Mouse (Mus musculus): ENCODE measurements around the gene Mad1l1. TPM values are rescaled to one million over a fixed set of nuclear protein-coding genes. Genes with fewer than 3 reads are reported as not detected.

The Mad1l1 gene
- total and polyA plus RNA-seq, 3 experiments: 40.5 to 65.2 TPM; not detected in 1

- Histone ChIP-seq H3K27me3 (ENCODE audit: control insufficient read depth in 1 of 2, insufficient read depth in 2 of 2, low read length in 2 of 2) (no peaks in the 10 kb centered on the region), H3K27ac (ENCODE audit: control insufficient read depth, low read depth, low read length) (no peak overlapping the region), H3K9me3 (replicated peaks; ENCODE audit: insufficient read depth, low read length) (no peaks in the 10 kb centered on the region), H3K9ac (ENCODE audit: control insufficient read depth, low read depth, low read length, poor library complexity, severe bottlenecking) (no peak overlapping the region), H3K4me1 (ENCODE audit: control insufficient read depth in 1 of 2, insufficient read depth in 2 of 2, low read length in 2 of 2) (no peaks in the 10 kb centered on the region), H3K36me3 (ENCODE audit: control insufficient read depth in 1 of 2, insufficient read depth in 2 of 2, low read length in 2 of 2) (peaks cover 0 to 2% of the 10 kb centered on the region in 2 experiments; a peak in 1 of 4 replicates), H3K4me3 (ENCODE audit: control insufficient read depth in 1 of 2, insufficient read depth in 1 of 2, low read depth in 2 of 2, low read length in 2 of 2) (no peak overlapping the region), H3K79me2 (ENCODE audit: control insufficient read depth, insufficient read depth, low read length, poor library complexity) (no peaks in the 10 kb centered on the region)
- no peak for TF ChIP-seq USF2 (IDR thresholded peaks at IDR 0.05; ENCODE audit: borderline replicate concordance in 1 of 2, insufficient read depth in 1 of 2, low read depth in 1 of 2, low read length in 2 of 2)
- TF ChIP-seq E2F4 (IDR thresholded peaks at IDR 0.05; ENCODE audit: borderline replicate concordance, low read depth, low read length): no peak
- no peak for TF ChIP-seq RAD21 (IDR thresholded peaks at IDR 0.05; ENCODE audit: low read depth, low read length)
- no peak for TF ChIP-seq MAX (IDR thresholded peaks at IDR 0.05; ENCODE audit: low read length)
- TF ChIP-seq NELFE (IDR thresholded peaks at IDR 0.05; ENCODE audit: low read depth, low read length): no peak
- TF ChIP-seq ZNF384 (IDR thresholded peaks at IDR 0.05; ENCODE audit: low read depth, low read length): no peak
- TF ChIP-seq MEF2A (IDR thresholded peaks at IDR 0.05; ENCODE audit: extremely low read depth, insufficient replicate concordance, low read depth, low read length, poor library complexity, severe bottlenecking): no peak
- no peak for TF ChIP-seq GATA1 (IDR thresholded peaks at IDR 0.05; ENCODE audit: low read depth, low read length)
- no peak for TF ChIP-seq KAT2A (conservative IDR thresholded peaks at IDR 0.05; ENCODE audit: low read depth, low read length)
- TF ChIP-seq MXI1 (IDR thresholded peaks at IDR 0.05; ENCODE audit: low read depth, low read length): no peak
- no peak for TF ChIP-seq JUND (IDR thresholded peaks at IDR 0.05; ENCODE audit: low read depth, low read length)
- no peak for TF ChIP-seq BHLHE40 (IDR thresholded peaks at IDR 0.05; ENCODE audit: borderline replicate concordance, low read depth, low read length)
- TF ChIP-seq UBTF (IDR thresholded peaks at IDR 0.05; ENCODE audit: borderline replicate concordance, insufficient read depth, low read depth, low read length): no peak
- TF ChIP-seq NRF1 (IDR thresholded peaks at IDR 0.05; ENCODE audit: insufficient read depth, low read depth, low read length, poor library complexity, severe bottlenecking): no peak
- no peak for TF ChIP-seq TAL1 (IDR thresholded peaks at IDR 0.05; ENCODE audit: low read length)
- no peak for TF ChIP-seq HCFC1 (IDR thresholded peaks at IDR 0.05; ENCODE audit: low read depth, low read length)
- no peak for TF ChIP-seq POLR2AphosphoS5 (IDR thresholded peaks at IDR 0.05; ENCODE audit: borderline replicate concordance, low read depth, low read length)
- TF ChIP-seq ZMIZ1 (IDR thresholded peaks at IDR 0.05; ENCODE audit: low read depth, low read length): no peak
- DNase-seq (ENCODE audit: low read depth, low spot score): no peak
Measured at GRCm38 (mm10) chr5:140355934-140356333, 34.6 kb upstream of the Mad1l1 start.

- H3K79me2 ChIP-seq (ENCODE audit: control insufficient read depth, insufficient read depth, low read length, poor library complexity): no peaks in the 10 kb centered on the region
- no peak overlapping the region for H3K9ac ChIP-seq (ENCODE audit: control insufficient read depth, low read depth, low read length, poor library complexity, severe bottlenecking)
- no peaks in the 10 kb centered on the region for H3K4me1 ChIP-seq (ENCODE audit: control insufficient read depth in 1 of 2, insufficient read depth in 2 of 2, low read length in 2 of 2)
- H3K27ac ChIP-seq (ENCODE audit: control insufficient read depth, low read depth, low read length): no peak overlapping the region
- peaks cover 0 to 2% of the 10 kb centered on the region in 2 experiments; a peak in 1 of 4 replicates for H3K36me3 ChIP-seq (ENCODE audit: control insufficient read depth in 1 of 2, insufficient read depth in 2 of 2, low read length in 2 of 2)
- no peak for TF ChIP-seq CTCF (IDR thresholded peaks at IDR 0.05 in 2 of 3, conservative IDR thresholded peaks at IDR 0.05 in 1 of 3; ENCODE audit: control insufficient read depth in 1 of 3, insufficient read depth in 1 of 3, low read depth in 2 of 3, low read length in 3 of 3, poor library complexity in 1 of 3, severe bottlenecking in 1 of 3)
- no peak for TF ChIP-seq ZKSCAN1 (IDR thresholded peaks at IDR 0.05; ENCODE audit: low read depth, low read length)
- TF ChIP-seq ZMIZ1 (IDR thresholded peaks at IDR 0.05; ENCODE audit: low read depth, low read length): no peak
- no peak for TF ChIP-seq HCFC1 (IDR thresholded peaks at IDR 0.05; ENCODE audit: low read depth, low read length)
- no peak for TF ChIP-seq POLR2AphosphoS5 (IDR thresholded peaks at IDR 0.05; ENCODE audit: borderline replicate concordance, low read depth, low read length)
- no peak for TF ChIP-seq CHD2 (IDR thresholded peaks at IDR 0.05; ENCODE audit: low read length)
- no peak for TF ChIP-seq TCF12 (IDR thresholded peaks at IDR 0.05; ENCODE audit: low read depth, low read length)
- TF ChIP-seq MYB (IDR thresholded peaks at IDR 0.05; ENCODE audit: low read depth, low read length): no peak
- no peak for TF ChIP-seq RAD21 (IDR thresholded peaks at IDR 0.05; ENCODE audit: low read depth, low read length)
- no peak for TF ChIP-seq MYC (IDR thresholded peaks at IDR 0.05; ENCODE audit: low read depth, low read length)
- TF ChIP-seq SIN3A (IDR thresholded peaks at IDR 0.05; ENCODE audit: low read length): no peak
- no peak for TF ChIP-seq BHLHE40 (IDR thresholded peaks at IDR 0.05; ENCODE audit: borderline replicate concordance, low read depth, low read length)
- no peak for TF ChIP-seq KAT2A (conservative IDR thresholded peaks at IDR 0.05; ENCODE audit: low read depth, low read length)
- no peak for TF ChIP-seq GATA1 (IDR thresholded peaks at IDR 0.05; ENCODE audit: low read depth, low read length)
- DNase-seq (ENCODE audit: low read depth, low spot score): no peak
- H3K4me3 ChIP-seq (ENCODE audit: control insufficient read depth in 1 of 2, insufficient read depth in 1 of 2, low read depth in 2 of 2, low read length in 2 of 2): no peak overlapping the region
- H3K9me3 ChIP-seq (replicated peaks; ENCODE audit: insufficient read depth, low read length): no peaks in the 10 kb centered on the region
- H3K27me3 ChIP-seq (ENCODE audit: control insufficient read depth in 1 of 2, insufficient read depth in 2 of 2, low read length in 2 of 2): no peaks in the 10 kb centered on the region
Measured at GRCm38 (mm10) chr5:140352352-140352751, 31.0 kb upstream of the Mad1l1 start.

All from MEL (cell line).